Mouse (Mus musculus): ENCODE measurements at regions not wholly inside any gene's neighbourhood (a gene's known extent, or its start where the extent isn't known, plus 50 kb on each side); places are given as distances from the start of the nearest gene placed in this dataset.

GRCm38 (mm10) chr10:111558675-111559340, 52.7 kb downstream of the Phlda1 start:
- DNase-seq (ENCODE audit: low spot score in 2 of 2): no peak

- DNase-seq (ENCODE audit: low spot score in 2 of 2): no peak
Measured at GRCm38 (mm10) chr10:111559341-111560246, 53.5 kb downstream of the Phlda1 start.

- DNase-seq (ENCODE audit: low spot score in 2 of 2): no peak
Measured at GRCm38 (mm10) chr10:111562628-111563027, 56.5 kb downstream of the Phlda1 start.

GRCm38 (mm10) chr10:111566873-111567381, 60.8 kb downstream of the Phlda1 start:
- DNase-seq (ENCODE audit: low spot score in 2 of 2): peak in 1 of 2 experiments; percentile 29

GRCm38 (mm10) chr10:111570501-111571258, 64.6 kb downstream of the Phlda1 start:
- DNase-seq (ENCODE audit: low spot score in 2 of 2): no peak

- DNase-seq (ENCODE audit: low spot score in 2 of 2): no peak
Measured at GRCm38 (mm10) chr10:111574231-111574630, 68.1 kb downstream of the Phlda1 start.

- no peak for DNase-seq (ENCODE audit: low spot score in 2 of 2)
Measured at GRCm38 (mm10) chr10:111574812-111575211, 68.7 kb downstream of the Phlda1 start.

GRCm38 (mm10) chr10:111575256-111575655, 69.2 kb downstream of the Phlda1 start:
- no peak for DNase-seq (ENCODE audit: low spot score in 2 of 2)

GRCm38 (mm10) chr10:111575926-111576325, 69.8 kb downstream of the Phlda1 start:
- no peak for DNase-seq (ENCODE audit: low spot score in 2 of 2)

GRCm38 (mm10) chr10:111576395-111577069, 70.4 kb downstream of the Phlda1 start:
- no peak for DNase-seq (ENCODE audit: low spot score in 2 of 2)

- no peak for DNase-seq (ENCODE audit: low spot score in 2 of 2)
Measured at GRCm38 (mm10) chr10:111578536-111578935, 72.5 kb downstream of the Phlda1 start.

GRCm38 (mm10) chr10:111579481-111579880, 73.4 kb downstream of the Phlda1 start:
- no peak for DNase-seq (ENCODE audit: low spot score in 2 of 2)

- DNase-seq (ENCODE audit: low spot score in 2 of 2): no peak
Measured at GRCm38 (mm10) chr10:111580401-111581100, 74.5 kb downstream of the Phlda1 start.

GRCm38 (mm10) chr10:111581847-111582246, 75.8 kb downstream of the Phlda1 start:
- no peak for DNase-seq (ENCODE audit: low spot score in 2 of 2)

- DNase-seq (ENCODE audit: low spot score in 2 of 2): peak in 1 of 2 experiments; percentile 44
Measured at GRCm38 (mm10) chr10:111582321-111583123, 76.4 kb downstream of the Phlda1 start.

GRCm38 (mm10) chr10:111583124-111583743, 77.1 kb downstream of the Phlda1 start:
- no peak for DNase-seq (ENCODE audit: low spot score in 2 of 2)

GRCm38 (mm10) chr10:111583744-111584152, 77.7 kb downstream of the Phlda1 start:
- no peak for DNase-seq (ENCODE audit: low spot score in 2 of 2)

GRCm38 (mm10) chr10:111587891-111588611, 82.0 kb downstream of the Phlda1 start:
- DNase-seq (ENCODE audit: low spot score in 2 of 2): no peak

Data from adrenal gland, postnatal 4 days (tissue).